Mouse (Mus musculus): ENCODE measurements around the gene Sbno2. TPM values are rescaled to one million over a fixed set of nuclear protein-coding genes. Genes with fewer than 3 reads are reported as not detected.
A peak's percentile ranks its signal among the peaks of the same experiment; 100 is the strongest.

The Sbno2 gene
- total and polyA plus RNA-seq, 3 experiments = 38.5 to 120 (median 59.3) TPM

DNA sequence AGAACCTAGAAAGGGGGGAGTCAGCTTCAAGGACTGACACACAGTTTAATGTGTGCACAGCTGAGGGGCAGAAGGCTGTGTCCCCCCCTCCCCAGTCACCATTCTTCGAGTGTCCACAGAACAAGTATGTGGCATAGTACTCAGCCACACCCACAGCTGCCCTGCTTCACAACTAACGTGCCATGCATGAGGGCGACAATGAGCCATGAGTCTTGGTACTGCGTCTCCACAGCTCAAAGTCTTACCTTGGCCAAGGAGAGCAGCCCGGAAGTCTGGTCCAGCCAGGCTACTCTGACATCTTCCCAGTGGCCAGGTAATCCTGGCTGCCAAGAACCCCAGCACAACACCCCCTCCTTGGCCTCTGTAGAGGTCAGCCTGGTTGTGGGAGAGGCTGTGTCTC lies 12.7 kb downstream of the Sbno2 start:
- DNase-seq = no peak

DNA sequence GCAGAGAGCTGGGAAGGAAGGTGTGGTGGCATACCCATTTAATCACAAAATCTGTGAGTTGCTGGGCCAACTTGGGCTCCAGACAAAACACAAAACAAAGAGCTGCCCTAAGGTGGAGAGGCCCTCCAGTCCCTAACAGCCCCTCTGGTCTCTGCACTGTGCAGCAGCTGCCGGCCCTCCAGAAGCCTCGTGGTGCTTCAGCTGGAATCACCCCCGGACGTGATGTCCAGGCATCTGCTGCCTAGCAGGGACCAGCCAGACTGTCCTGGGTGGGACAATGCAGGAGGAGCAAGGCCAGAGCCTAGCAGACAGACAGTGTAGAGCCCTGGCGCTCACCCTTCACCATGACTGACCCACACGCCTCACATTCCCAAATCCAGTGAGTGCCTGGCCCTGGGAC lies 13.8 kb downstream of the Sbno2 start:
- no peak for DNase-seq

DNA sequence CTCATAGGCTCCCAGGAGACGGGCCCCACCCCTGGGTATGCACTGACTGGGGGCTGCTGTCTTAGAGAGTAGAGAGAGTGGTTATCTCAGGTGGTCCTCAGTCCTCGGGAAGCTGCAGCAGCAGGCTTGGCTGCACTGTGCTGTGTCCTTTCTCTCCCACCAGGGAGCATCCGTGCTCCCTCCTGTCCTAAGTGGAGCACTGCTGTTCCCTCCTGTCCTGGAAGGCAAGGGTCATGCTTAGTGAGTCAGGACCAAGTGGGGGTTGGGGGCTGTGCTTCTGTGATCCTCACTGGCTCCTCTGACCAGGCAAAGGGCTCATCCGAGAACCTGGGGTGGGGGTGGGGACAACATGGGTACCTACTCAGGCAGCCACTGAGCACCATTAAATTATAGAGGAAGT lies 16.2 kb downstream of the Sbno2 start:
- no peak for DNase-seq

DNA sequence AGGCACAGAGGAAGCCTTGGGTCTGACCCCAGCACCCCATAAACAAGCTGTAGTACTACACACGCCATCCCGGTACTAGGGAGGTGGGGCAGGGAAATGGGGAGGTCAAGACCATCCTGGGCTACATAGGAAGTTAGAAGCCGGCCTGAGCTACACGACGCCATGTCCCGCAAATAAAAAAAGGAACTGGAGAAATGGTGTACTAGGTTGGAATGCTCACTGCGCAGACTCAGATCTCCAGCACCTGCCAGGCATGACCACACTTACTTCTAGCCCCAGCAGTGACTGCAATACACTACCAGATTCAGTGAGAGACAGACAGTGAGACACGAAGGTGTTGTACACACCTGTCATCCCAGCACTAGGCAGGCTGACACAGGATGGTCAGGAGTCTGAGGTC lies 17.9 kb downstream of the Sbno2 start:
- DNase-seq = no peak

DNA sequence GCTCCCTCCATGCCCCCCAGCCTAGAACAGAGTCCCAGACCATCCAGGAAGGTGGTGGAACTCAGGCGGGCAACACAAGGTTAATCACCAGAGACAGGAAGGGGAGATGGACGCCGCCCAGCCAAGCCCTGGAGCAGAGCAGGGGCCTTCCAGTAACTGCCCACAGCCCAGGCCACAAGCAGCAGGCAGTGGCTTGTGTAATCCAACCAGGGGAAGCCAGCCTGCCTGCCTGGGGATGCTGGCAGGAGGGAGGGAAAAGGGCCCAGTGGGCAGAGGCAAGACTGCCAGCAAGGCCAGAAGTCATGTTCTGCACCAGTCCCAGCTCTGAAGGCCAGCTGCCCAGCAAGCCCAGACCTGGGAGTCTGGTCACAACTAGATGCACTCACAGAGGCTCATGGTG lies 18.5 kb downstream of the Sbno2 start:
- peak; percentile 74 for DNase-seq

DNA sequence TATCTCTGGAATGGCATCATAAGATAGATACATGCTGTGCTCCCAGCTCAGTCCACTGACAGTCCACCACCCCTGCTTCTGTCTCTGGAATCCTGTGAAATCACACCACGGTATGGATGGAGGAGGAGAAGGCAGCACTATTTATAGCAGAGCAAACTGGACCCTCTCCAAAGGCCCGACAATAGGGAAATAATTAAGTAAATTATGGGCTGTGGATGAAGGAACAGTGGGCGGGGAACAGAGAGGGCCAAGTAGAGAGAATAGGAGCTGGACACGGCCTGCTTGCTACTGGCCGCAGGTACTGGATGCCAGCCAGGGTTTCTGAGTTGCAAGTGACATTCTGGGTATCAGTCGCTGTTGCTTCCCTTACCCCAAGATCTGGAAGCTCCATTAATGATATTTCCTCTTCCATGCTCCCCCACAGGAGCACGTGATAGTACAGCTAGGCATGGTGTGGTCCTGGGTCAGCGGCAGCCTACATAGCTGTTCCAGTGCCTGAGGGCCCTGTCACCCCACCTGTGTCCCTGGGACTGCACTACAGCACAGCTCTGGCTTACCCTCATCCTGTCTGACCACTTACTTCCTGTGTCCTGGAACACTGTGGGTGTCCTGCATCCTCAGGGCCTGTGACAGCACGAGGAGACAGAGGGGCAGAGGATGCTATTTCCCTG lies 20.4 kb downstream of the Sbno2 start:
- no peak for DNase-seq

DNA sequence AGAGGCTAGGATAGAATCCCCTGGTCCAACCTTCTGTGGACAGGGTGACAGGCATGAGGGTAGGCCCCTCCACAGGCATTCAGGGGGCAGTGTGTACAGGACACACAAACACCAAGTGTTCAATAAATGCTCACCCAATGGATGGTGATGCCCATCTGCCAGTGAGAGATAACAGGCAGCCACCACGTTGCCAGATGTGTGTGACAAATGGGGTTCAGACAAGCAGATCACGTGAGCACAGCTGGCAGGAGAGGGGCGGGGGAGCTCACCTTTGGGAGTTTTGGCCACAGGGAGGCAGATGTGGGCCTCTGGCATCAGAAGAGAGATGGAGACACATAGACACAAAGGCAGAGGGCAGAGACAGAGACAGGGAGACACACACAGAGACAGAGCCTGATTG lies 24.3 kb downstream of the Sbno2 start:
- DNase-seq = no peak

DNA sequence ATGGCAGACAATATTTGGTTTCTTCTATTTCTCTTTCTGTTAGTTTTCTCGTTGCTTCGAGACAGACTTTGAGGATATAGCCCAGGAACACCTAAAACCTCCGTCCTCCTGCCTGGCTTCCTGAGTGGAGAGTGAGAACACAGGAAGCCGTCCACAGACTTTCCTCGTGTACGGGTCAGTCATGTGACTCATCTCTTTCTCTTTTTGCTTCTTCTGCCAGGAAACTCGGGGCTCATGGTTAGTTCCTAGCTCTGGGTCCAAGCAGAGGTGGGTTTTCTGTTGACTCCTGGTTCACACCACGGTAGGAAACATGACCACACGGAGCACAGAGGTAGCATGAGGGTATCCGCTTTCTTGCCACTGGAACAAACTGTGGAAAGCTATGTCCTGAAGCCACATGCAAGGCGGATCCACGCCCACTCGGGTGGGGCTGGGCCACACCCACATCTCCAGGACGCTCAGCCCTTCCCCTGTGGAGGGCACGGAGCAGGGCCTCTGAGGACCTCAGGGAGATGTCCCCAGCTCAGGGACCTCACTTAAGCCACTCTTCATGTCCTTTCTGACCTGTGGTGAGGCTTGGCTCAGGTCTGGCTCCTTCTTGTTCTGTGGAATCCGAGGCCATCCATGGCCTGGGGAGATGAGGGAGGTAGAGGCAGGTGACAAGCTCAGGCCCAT lies 24.8 kb downstream of the Sbno2 start:
- DNase-seq = no peak

DNA sequence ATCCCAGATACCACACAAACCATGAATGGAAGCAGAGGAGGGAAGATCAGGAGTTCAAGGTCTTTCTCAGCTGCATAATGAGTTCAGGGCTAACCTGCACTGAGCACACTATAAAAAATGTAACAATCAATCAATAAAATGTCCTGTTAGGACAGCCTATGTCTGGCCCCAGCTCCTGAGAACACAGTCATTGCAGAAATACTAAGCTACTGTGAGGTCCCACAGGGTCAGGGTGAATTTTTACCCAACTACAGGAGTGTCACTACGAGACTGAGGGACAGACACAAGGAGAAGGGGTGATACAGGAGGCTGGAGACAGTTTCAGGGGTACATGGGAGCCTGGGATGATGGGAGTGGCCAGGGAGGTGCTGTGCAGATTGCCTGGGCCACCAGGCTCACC lies 27.0 kb downstream of the Sbno2 start:
- DNase-seq = peak; percentile 69

DNA sequence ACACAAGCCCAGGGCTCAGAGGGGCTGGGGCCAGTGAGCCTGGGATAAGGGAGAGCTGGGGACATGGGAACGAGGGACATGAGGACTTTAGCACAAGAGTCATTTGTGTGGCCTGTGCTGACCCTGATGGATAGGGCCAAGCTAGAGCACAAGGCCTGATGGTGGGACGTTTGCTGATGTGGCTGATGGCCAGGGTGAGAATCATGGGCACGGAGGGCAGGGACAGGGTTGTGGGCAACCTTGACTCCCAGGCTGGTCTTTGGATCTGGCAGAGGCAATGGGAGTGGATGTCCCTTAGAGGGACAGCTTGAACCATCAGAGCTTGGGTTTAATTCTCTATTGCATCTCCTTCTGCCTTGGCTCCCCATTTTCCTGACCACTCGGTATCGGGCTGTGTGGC lies 28.1 kb downstream of the Sbno2 start:
- no peak for DNase-seq

DNA sequence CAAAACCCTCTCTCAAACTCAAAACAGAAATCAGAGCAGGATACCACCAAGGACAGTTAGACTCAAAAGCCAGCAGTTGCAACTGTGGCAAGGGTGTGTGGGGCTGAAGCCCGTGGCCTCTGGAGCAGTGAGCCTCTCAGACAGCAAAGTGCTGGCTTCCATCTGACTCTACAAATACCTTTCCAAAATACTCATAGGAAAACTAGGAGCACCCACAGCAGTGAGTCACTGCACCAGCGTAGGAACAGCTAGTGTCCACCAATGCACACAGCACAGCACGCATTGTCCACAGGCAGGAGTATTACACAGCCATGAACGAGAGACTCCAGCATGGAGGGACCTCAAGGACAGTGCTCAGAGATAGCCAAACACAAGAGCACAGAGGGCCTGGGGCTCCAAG lies 29.0 kb downstream of the Sbno2 start:
- no peak for DNase-seq

DNA sequence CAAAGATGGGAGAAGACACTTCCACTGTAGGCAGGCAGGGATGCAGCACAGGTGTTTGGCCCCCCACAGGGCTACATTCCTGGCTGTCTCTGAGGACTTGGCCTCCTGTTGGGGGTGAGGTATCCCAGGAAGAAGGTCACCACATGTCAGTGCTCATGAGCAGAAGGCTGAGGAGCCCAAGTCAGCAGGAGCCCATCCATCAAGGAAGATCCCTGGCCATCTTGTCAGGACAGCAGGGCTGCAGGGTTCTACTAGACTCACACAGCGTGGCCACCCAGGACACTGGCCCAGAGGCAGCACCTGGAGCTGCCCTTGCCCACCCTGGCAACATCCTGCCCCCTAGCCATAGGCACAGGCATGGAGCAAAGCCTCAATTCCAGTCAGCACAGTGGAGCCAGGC lies 29.4 kb downstream of the Sbno2 start:
- DNase-seq = no peak

DNA sequence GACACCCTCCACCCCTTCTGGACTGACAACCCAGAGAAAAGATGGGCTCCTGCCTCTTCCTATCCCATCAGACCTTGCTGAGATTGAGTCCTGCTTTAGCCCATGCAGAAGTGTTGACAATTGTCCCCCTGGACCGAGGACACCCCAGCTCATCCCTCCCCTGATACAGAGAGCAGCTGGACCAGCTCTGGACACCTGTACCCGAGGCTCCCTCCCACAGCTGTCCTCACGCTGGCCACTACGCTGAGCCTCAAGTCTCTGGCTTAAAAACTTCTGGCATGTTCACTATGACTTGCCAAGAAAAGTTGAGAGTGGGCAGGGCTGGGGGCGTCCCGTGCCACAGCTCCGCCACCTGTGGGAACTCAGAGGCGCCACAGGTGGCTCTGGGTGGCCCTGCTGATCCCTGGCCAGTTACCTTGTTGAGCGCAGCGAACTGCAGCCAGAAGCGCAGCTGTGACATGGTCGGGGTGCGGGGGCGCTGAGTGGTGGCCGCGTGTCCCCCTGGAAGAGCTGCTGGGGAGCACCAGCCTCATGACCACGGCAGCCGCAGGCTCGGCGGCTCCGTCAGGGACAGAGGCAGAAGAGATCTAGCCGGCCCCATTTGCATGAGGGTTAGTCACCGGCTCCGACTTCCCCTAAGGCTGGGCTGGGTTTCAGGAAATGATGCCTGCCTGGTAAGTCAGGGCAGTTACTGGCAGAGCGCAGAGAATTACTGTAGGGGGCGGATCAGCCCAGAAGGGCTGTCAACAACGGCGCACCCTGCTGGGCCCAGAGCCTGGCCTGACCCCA lies 30.4 kb downstream of the Sbno2 start:
- peak; percentile 91 for DNase-seq

DNA sequence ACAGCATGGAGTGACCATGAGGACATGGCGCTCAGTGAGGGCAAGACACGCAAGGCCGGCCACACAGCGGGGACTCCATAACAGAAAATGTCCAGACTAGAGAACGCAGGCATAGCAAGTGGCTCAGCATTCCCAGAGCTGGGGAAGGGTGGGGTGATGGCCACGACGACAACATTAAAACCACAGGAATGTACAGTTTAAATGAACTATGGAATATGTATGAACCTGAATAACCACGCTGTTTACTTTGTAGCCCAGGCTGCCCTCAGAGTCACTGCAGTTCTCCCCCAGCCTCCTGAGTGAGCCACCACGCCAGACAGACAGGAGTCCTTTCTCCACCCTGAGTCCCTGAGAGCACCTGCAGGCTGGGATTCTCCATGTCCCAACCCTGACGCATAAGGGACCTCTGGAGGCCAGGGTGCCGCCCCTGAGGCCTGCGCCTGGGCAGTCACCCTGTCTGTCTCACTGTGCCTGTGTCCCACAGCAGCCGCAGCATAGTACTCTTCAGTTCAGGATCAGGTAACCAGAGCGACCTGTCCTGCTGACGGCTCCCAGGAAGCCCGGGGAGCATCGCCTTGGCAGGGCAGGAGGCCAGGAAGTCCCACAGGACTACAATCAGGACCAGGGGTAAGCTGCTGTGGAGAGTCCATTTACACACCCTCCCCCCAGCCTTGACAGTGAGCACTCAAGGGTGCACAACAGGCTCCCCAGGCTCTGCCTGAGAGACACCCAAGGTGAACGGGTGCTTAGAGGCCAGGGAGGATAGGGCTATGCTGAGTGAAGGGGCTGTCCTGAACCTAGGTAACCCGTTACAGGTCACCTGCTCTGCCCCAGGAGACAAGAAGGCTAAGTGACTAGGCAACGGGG lies 32.5 kb downstream of the Sbno2 start:
- peak; percentile 60 for DNase-seq

DNA sequence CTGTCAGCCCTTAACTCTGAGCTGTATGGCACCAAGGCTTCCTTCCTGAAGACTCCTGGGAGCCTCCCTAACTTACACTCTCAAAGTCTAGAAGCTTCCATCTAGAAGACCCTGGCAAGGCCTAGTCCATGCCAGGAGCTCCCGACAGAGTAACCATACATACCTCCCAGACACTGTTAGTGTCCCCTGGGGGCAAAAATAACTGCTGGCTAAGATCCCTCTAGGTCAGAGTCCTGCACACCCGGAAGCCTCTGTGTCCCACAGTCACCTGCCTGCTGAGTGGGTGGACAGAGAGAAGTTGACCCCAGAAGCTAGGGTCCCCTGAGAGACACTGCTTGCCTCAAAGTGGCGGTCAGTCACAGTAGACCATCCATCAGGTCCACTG lies 33.9 kb downstream of the Sbno2 start:
- no peak for DNase-seq

DNA sequence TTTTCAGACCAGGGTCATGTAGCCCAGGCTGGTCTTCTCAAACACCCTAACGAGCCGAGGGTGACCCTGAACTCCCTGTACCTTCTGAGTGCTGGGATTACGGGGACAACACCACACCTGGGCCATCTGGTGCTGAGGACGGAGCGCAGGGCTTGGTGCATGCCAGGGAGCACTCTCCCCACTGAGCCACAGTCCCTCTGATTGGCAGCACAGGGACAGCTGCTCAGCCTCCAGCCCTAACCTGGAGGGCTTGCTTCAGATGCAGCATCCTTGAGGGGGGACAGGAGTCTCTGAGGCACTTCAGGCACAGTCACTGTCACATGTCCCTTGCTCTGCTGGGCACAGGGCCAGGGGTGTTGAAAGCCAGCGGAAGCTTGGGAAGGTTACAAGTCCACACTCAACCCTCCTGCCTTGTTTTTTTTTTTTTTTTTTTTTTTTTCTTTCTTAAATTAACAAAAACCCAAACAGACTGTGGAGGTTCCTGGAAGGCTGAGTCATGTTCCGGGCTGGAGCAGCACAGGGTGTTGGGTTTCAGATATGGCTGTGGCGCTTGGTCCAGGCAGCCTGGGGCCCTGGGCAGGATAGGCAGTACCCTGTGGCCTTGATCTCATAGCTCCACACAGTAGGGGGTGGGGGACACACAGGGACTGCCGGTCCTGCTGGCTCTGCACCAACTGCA lies 34.4 kb downstream of the Sbno2 start:
- peak; percentile 97 for DNase-seq

DNA sequence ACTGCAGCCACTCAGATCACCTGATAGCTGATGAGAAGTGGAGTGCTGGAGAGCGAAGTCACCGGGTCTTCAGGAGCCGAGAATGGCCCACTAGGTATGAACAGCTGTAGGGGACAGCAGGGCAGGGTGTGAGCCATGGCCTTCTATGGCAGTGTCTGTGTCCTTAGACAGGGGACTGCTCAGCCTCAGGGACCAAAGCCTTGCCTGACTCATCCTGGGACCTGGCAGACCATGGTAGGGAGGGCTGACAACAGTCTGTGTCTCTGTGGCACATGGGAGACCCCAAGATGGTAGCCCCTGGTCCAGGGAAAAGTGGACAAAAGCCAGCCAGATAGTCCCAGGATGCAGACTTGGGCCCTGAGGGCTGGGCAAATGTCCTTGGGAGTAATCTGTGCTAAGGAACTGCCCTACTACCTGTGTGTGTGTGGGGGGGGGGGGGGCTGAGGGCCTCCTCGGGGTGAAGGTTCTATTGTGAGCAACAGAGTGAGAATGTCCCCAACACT lies 35.4 kb downstream of the Sbno2 start:
- peak; percentile 77 for DNase-seq

DNA sequence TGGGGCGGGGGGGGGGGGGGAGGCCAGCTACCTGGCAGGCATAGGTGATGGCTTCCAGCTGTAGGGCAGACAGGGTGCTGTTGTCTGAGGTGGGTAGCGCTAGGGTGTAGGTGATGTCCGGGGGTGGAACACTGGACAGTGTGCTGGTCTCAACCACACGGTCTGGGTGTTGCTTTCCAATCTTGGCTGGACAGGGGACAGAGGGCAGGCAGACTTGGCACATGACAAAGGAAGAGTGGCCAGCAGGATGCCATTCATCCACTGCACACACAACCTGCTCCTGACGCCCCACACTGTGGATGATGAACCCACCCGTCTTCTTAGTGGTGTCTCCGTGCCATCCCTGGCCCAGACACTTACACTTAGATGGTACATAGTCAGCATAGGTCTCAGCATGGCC lies 36.1 kb downstream of the Sbno2 start:
- no peak for DNase-seq

DNA sequence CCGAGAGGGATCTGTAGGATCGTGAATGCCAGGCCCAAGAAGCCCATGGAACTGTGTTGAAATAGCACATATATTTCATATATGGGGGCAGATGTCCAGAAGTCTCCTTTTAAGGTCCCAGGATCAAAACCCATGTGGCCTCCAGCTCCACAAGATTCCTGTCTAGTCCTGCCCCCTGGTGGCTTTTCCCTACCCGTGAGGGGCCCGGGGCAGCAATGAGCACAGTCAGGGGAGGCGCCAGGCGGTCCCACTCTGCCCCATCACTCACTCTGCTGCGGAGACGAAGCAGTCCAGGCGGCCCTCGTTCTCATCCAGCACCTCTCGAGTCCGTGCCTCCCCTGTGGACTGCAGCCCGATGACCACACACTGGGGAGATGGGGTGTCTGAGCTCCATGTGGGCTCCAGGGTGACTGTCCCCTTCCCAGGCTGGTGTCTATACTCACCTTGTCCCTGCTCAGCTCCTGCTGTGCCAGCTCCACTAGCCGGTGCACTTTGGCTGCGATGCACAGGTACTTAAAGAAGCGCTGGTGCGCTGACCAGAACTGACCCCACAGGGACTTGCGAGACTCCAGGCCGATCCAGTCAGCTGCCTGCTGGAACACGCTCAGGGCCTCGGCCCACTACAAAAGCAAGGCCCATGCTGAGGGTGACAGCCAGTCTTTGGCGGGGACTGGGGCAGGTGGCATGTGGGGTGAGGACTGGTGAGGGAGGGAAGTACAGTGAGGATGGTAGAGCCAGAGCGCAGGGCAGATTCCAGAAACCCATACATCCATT lies 41.3 kb downstream of the Sbno2 start:
- DNase-seq = no peak

DNA sequence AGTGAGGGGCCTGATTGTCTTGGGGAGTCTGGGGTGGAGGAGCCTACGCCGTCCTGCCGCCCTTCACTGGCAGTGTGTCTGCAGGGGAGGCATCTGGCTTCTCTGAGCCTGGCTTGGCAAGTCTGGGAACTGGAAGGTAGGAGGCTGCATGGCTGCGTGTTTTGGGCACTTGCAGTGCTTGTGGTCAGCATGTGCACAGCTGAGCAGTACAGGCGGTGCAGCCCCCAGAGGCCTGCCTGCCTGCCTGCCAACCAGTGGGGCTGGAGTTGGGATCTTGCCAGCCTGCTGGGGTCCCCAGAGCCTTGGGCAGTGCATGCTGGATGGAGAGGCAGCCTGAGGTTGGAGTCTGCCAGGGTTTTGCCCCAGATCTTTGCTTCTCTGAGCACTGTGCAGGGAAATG lies 42.3 kb downstream of the Sbno2 start:
- peak; percentile 63 for DNase-seq

All from adrenal gland, adult 2 months (tissue).